Mouse (Mus musculus) megakaryocyte-erythroid progenitor cell, adult 5 weeks (primary cell): ENCODE measurements around the gene Xlr3a. TPM values are rescaled to one million over a fixed set of nuclear protein-coding genes. Genes with fewer than 3 reads are reported as not detected.

Experiments used
- polyA plus RNA-seq: library from polyadenylated mRNA; stranded (reverse); fragments of >175 nt; gene quantifications from 2 replicates; pipeline ENCODE4 v1.2.3, GENCODE M21; 2012

Gene Xlr3a
- 0.03 and 0.31 TPM in 2 replicates for polyA plus RNA-seq

GRCm38 (mm10) chrX:73096941-73097508 lies at the start of gene Xlr3a:
Gene Xlr3a, minus strand, starts transcription at chrX:73097095.

GRCm38 (mm10) chrX:73116747-73117146 lies 19.9 kb upstream of the Xlr3a start, which contains the start of gene Gm14685:
Gene Gm14685, plus strand, starts transcription at chrX:73117047.

GRCm38 (mm10) chrX:73082267-73083055 lies 14.4 kb downstream of the Xlr3a start, which contains the start of gene Xlr4a:
Gene Xlr4a, minus strand, starts transcription at chrX:73082478.

GRCm38 (mm10) chrX:73064415-73064793 lies 32.5 kb downstream of the Xlr3a start, which contains the start of gene Pnma3:
Gene Pnma3, plus strand, starts transcription at chrX:73064787.

GRCm38 (mm10) chrX:73037003-73037402 lies 59.9 kb downstream of the Xlr3a start, which contains the start of gene Pnma5:
Gene Pnma5, minus strand, starts transcription at chrX:73037103.

Other genes with a start within 250 kb of the Xlr3a start
- 4.9 and 5.8 TPM in 2 replicates for gene Cetn2, start 178.7 kb downstream of the Xlr3a start, polyA plus RNA-seq
- 1.4 TPM in 2 replicates for gene Nsdhl, start 178.5 kb downstream of the Xlr3a start, polyA plus RNA-seq
- 0.04 TPM in 1 of 2 replicates, not detected in the other for gene Zfp185, start 109.8 kb downstream of the Xlr3a start, polyA plus RNA-seq
- gene Pnma5, start 60.0 kb downstream of the Xlr3a start, polyA plus RNA-seq, result not detected in 2 replicates
- not detected in 2 replicates for gene Pnma3, start 32.3 kb downstream of the Xlr3a start, polyA plus RNA-seq
- 1.5 and 1.6 TPM in 2 replicates for gene Xlr4a, start 14.6 kb downstream of the Xlr3a start, polyA plus RNA-seq
- 0.03 and 0.30 TPM in 2 replicates for gene Gm14685, start 20.0 kb upstream of the Xlr3a start, polyA plus RNA-seq
- gene Xlr5b, start 51.7 kb upstream of the Xlr3a start, polyA plus RNA-seq, result not detected in 2 replicates
- gene DXBay18, start 52.4 kb upstream of the Xlr3a start, polyA plus RNA-seq, result not detected in 2 replicates
- not detected in 2 replicates for gene Spin2d, start 79.9 kb upstream of the Xlr3a start, polyA plus RNA-seq
- gene Xlr3b, start 95.1 kb upstream of the Xlr3a start, polyA plus RNA-seq, result 0.12 and 0.24 TPM in 2 replicates
- gene Xlr4b, start 117.2 kb upstream of the Xlr3a start, polyA plus RNA-seq, result 1.2 and 1.3 TPM in 2 replicates
- 20.1 and 21.8 TPM in 2 replicates for gene F8a, start 131.2 kb upstream of the Xlr3a start, polyA plus RNA-seq
- 0.97 and 1.8 TPM in 2 replicates for gene Xlr4c, start 146.0 kb upstream of the Xlr3a start, polyA plus RNA-seq
- 0.04 TPM in 1 of 2 replicates, not detected in the other for gene Xlr3c, start 168.3 kb upstream of the Xlr3a start, polyA plus RNA-seq
- gene Xlr5a, start 195.9 kb upstream of the Xlr3a start, polyA plus RNA-seq, result not detected in 2 replicates
- not detected in 2 replicates for gene Xlr5c, start 195.9 kb upstream of the Xlr3a start, polyA plus RNA-seq
- gene Gm45015, start 239.7 kb upstream of the Xlr3a start, polyA plus RNA-seq, result not detected in 2 replicates
- gene Zfp275, start 245.5 kb upstream of the Xlr3a start, polyA plus RNA-seq, result 2.0 and 3.3 TPM in 2 replicates